Mouse (Mus musculus) ES-E14 (cell line): Measurements from ENCODE around the gene Gm49380. TPM values are rescaled to one million over a fixed set of nuclear protein-coding genes. Genes with fewer than 3 reads are reported as not detected.

Experiments used
- DNase-seq: peaks from one replicate; pipeline ENCODE4 v3.0.0-alpha.2; 2013; ENCODE audit warnings: low read depth, low spot score
- H3K27ac ChIP-seq: 2 replicates; pipeline ENCODE4 v1.5.1; 2012; ENCODE audit warnings: low read depth, mild to moderate bottlenecking, low read length, moderate library complexity, mixed read lengths; ENCODE audit not compliant: poor library complexity, insufficient read depth, severe bottlenecking
- H3K36me3 ChIP-seq: 2 replicates; pipeline ENCODE4 v1.6.1; 2012; ENCODE audit warnings: mild to moderate bottlenecking, low read length, moderate library complexity, mixed read lengths; ENCODE audit not compliant: control insufficient read depth, poor library complexity, insufficient read depth, severe bottlenecking
- H3K4me1 ChIP-seq, 2 experiments: fragments of 150-350 bp in 1 of 2; sonication (generic) in 1 of 2; 2 replicates each; pipeline ENCODE4 v1.6.1; 2012; ENCODE audit warnings: low read length in 2 of 2, mild to moderate bottlenecking in 1 of 2, mixed read lengths in 1 of 2; ENCODE audit not compliant: control insufficient read depth in 2 of 2, insufficient read depth in 2 of 2, poor library complexity in 1 of 2
- H3K4me3 ChIP-seq, 2 experiments: fragments of 150-350 bp in 1 of 2; sonication (generic) in 1 of 2; 2 replicates each; pipeline ENCODE4 v1.5.1; 2012; ENCODE audit warnings: low read length in 2 of 2, low read depth in 1 of 2, mild to moderate bottlenecking in 1 of 2, mixed read lengths in 1 of 2; ENCODE audit not compliant: insufficient read depth in 1 of 2, poor library complexity in 1 of 2, severe bottlenecking in 1 of 2
- H3K9ac ChIP-seq: 2 replicates; pipeline ENCODE4 v1.6.1; 2012; ENCODE audit warnings: low read depth, mild to moderate bottlenecking, low read length, mixed read lengths; ENCODE audit not compliant: poor library complexity, insufficient read depth, severe bottlenecking
- H3K9me3 ChIP-seq: fragments of 150-350 bp; sonication (generic); 2 replicates; pipeline ENCODE4 v1.6.1; 2012; ENCODE audit warnings: low read depth, mild to moderate bottlenecking, low read length; ENCODE audit not compliant: control insufficient read depth, insufficient read depth
- CHD2 ChIP-seq: IDR thresholded peaks from 2 replicates; pipeline ENCODE4 v1.6.1; 2014; ENCODE audit warnings: mild to moderate bottlenecking, low read depth, low read length, inconsistent platforms
- HCFC1 ChIP-seq: IDR thresholded peaks from 2 replicates; pipeline ENCODE4 v1.6.1; 2012; ENCODE audit warnings: low read length, inconsistent platforms, borderline replicate concordance; ENCODE audit not compliant: insufficient read depth
- MAFK ChIP-seq: IDR thresholded peaks from 2 replicates; pipeline ENCODE4 v1.6.1; 2014; ENCODE audit warnings: mild to moderate bottlenecking, low read depth, low read length, inconsistent platforms; ENCODE audit not compliant: insufficient read depth
- ZC3H11A ChIP-seq: IDR thresholded peaks from 2 replicates; pipeline ENCODE4 v1.6.1; 2012; ENCODE audit warnings: low read depth, mild to moderate bottlenecking, inconsistent platforms, low read length, borderline replicate concordance
- ZNF384 ChIP-seq: IDR thresholded peaks from 2 replicates; pipeline ENCODE4 v1.6.1; 2012; ENCODE audit warnings: low read depth, low read length, inconsistent platforms
- in situ Hi-C, 2 experiments: fragments of 600-800 bp; cut with MboI; formaldehyde crosslinking; loops; one replicate each; pipeline ENCODE4 v1.15.1; 2025; ENCODE audit warnings: low sequenced_read_pairs in 2 of 2, inconsistent platforms in 1 of 2; ENCODE audit not compliant: unreplicated experiment in 2 of 2
- total RNA-seq: library from RNA; depleted of rRNA; stranded (reverse); fragments of 300-350 nt; gene quantifications from 2 replicates; pipeline ENCODE4 v1.2.3, GENCODE M21; 2012

Gene Gm49380
- total RNA-seq, 1 experiment, result 0.18 TPM

DNA sequence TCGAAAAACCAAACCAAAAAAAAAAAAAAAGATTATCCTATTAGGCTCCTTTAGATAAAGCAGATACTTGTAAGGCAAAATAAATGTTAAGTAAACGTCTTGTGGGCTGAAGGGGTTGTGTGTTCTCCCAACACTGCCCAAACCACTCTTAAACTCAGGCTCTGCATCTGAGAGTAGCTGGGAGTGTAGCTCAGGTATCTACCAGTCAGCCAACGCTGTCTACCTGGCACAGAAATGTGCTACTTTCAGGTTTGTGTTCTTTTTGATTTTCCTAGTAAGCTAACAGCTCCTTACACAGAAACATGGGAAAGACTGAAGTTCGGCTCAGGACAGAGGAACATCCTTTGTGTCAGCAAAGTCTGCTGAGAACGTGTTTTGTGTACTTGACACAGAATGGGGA is 18.9 kb upstream of the Gm49380 start:
- no peak for DNase-seq
- H3K27ac ChIP-seq, result no peak overlapping the region
- no peak overlapping the region for H3K9ac ChIP-seq
- H3K36me3 ChIP-seq, result no peaks in the 10 kb centered on the region; the same call in none of the 2 replicates
- in situ Hi-C loops, result no loop called here
- TF ChIP-seq ZNF384 (no peak), MAFK (no peak), CHD2 (no peak), ZC3H11A (no peak), HCFC1 (no peak)
- H3K4me3 ChIP-seq, result no peak overlapping the region
- peaks cover 9 to 44% of the 10 kb centered on the region in 2 experiments; a peak in 3 of 4 replicates for H3K4me1 ChIP-seq
- no peaks in the 10 kb centered on the region for H3K9me3 ChIP-seq

DNA sequence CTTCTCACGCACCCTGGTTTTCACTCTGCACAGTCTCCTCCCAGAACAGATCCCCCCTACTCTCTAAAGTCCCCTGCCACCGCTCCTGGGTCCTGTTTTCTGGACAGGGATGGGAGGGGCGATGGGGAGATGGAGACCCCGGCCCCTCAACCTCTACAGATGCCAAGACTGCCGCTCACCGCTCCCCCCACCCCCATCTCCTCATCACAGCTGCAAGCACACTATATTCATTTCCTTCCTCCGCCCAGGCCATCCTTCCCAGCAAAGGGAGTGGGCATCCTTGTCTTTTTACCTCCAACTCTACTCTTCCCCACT is 17.9 kb upstream of the Gm49380 start:
- Histone ChIP-seq H3K36me3 (no peaks in the 10 kb centered on the region), H3K4me1 (peaks cover 11 to 42% of the 10 kb centered on the region in 2 experiments; a peak in 3 of 4 replicates), H3K9ac (no peak overlapping the region), H3K4me3 (no peak overlapping the region), H3K9me3 (no peaks in the 10 kb centered on the region), H3K27ac (no peak overlapping the region)
- in situ Hi-C loops, result no loop called here
- TF ChIP-seq ZC3H11A (no peak), MAFK (no peak), CHD2 (no peak), ZNF384 (no peak), HCFC1 (no peak)
- no peak for DNase-seq

DNA sequence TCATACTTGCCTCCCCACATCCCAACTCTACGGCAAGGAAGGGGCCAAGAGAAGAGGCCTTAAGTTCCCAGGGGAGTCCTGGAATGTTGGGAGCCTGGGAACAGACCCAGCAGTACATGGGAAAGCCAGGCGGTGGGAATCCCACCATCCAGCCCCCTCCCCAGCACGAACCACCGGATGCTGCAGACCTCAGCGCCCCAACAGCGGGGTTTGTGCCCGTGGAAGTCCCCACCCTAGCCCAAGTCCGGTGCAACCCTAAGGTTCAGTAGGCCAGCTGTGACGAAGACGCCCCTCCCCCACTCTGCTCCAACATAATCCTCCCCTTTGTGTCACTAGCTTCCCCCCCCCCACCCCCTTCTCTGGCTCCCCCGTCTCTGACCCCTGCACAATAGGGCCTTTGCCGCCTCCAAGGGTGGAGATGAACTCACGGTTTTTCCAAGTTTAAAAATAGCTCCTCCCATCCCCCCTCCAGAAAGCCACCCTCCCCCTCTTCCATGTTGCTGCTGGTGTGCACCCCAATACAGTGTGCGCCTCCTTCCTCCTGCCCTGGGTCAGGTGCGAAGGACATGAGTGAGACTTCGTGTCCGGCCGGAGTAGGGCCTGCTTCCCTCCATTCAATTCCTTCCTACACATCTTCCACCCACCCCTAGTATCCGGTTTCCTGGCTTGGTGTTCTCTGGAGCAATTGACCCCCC is 17.4 kb upstream of the Gm49380 start:
- Histone ChIP-seq H3K27ac (peak overlapping the region; percentile 3; the same call in 1 of the 2 replicates), H3K36me3 (no peaks in the 10 kb centered on the region), H3K9ac (peak overlapping the region; percentile 40; the same call in 1 of the 2 replicates), H3K4me1 (peaks cover 13 to 40% of the 10 kb centered on the region in 2 experiments; a peak in 3 of 4 replicates), H3K4me3 (peak overlapping the region; percentile 48 to 56), H3K9me3 (no peaks in the 10 kb centered on the region)
- in situ Hi-C loops, result no loop called here
- DNase-seq, result no peak
- no peak for TF ChIP-seq MAFK
- no peak for TF ChIP-seq CHD2
- TF ChIP-seq ZC3H11A, result no peak
- TF ChIP-seq HCFC1, result no peak
- no peak for TF ChIP-seq ZNF384

DNA sequence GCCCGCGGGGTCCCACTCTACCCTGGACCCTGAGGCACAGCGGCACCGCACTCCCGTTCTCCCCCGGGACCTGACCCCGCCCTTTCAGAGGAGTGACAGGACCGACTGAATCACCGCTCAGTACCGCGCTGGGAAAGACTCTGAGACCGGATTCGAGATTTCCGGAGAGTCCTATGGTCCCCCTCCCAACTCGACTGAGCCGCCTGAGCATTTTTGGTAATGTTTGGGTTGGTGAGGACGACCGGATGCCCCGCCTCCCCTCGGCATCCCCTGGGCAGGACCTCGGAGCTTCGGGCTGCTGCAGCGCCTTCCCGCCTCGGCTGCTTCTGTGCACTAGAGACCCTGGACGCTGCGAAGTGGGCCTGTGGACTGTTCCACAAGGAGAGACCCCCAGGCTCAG is 16.7 kb upstream of the Gm49380 start:
- Histone ChIP-seq H3K9me3 (no peaks in the 10 kb centered on the region), H3K4me3 (peak overlapping the region; percentile 48 to 56), H3K9ac (peak overlapping the region; percentile 58), H3K4me1 (peaks cover 13 to 40% of the 10 kb centered on the region in 2 experiments; a peak in 3 of 4 replicates), H3K36me3 (no peaks in the 10 kb centered on the region), H3K27ac (peak overlapping the region; percentile 76; the same call in 1 of the 2 replicates)
- no peak for TF ChIP-seq MAFK
- no peak for TF ChIP-seq CHD2
- TF ChIP-seq HCFC1, result no peak
- no peak for TF ChIP-seq ZC3H11A
- no peak for TF ChIP-seq ZNF384
- no peak for DNase-seq
- in situ Hi-C loops, result no loop called here

DNA sequence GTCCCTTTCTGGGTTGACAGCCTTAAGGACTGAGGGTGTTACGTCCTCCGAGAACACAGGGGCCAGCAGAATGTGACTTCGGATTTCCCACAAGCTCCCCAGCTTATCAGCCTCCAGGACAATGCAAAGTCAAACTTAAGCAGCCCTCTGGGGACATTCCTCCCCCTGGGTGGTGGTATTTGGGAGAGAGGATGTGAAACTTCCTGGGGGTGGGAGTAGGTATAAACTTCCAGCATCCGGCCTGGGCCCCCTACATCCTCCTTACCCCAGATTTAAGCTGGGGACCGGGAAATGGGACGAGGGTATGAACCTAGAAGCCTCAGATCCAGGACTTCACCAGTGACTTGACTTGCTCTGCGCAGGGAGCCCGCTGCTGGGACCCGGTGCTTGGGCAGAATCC is 16.3 kb upstream of the Gm49380 start:
- Histone ChIP-seq H3K4me1 (peaks cover 13 to 43% of the 10 kb centered on the region in 2 experiments), H3K9ac (peak overlapping the region; percentile 58), H3K27ac (peak overlapping the region; percentile 76; the same call in 1 of the 2 replicates), H3K4me3 (peak overlapping the region; percentile 48 to 56), H3K9me3 (no peaks in the 10 kb centered on the region), H3K36me3 (no peaks in the 10 kb centered on the region)
- no peak for DNase-seq
- TF ChIP-seq MAFK (no peak), CHD2 (no peak), ZC3H11A (no peak), ZNF384 (no peak), HCFC1 (no peak)
- in situ Hi-C loops, result no loop called here
